Mouse (Mus musculus) neural tube, embryonic 14.5 days (tissue): ENCODE data around the gene Myo1a. TPM values are rescaled to one million over a fixed set of nuclear protein-coding genes. Genes with fewer than 3 reads are reported as not detected.
A peak's percentile ranks its signal among the peaks of the same experiment; 100 is the strongest.
"Not testable (repeated sequence)": the region's sequence is repeated elsewhere in the genome, so short reads cannot be mapped to it uniquely, and the experiment has no call there.

Source experiments
- ATAC-seq: fragments of 200-750 bp; cut with Nextera tagmentation; 2 replicates; pipeline ENCODE4 v1.8.0; 2017; ENCODE audit warnings: low read depth, mild to moderate bottlenecking, moderate TSS enrichment, moderate library complexity
- H3K27ac ChIP-seq: fragments of 300-500 bp; sonication (generic); 2 replicates; pipeline ENCODE4 v1.5.1; 2014; ENCODE audit warnings: low read depth, mild to moderate bottlenecking, control low read depth, low read length, moderate library complexity, mixed read lengths
- H3K27me3 ChIP-seq: fragments of 300-500 bp; sonication (generic); 2 replicates; pipeline ENCODE4 v1.6.1; 2014; ENCODE audit warnings: low read length; ENCODE audit not compliant: control insufficient read depth, insufficient read depth
- H3K36me3 ChIP-seq: fragments of 300-500 bp; sonication (generic); 2 replicates; pipeline ENCODE4 v1.6.1; 2014; ENCODE audit warnings: low read length, mixed read lengths; ENCODE audit not compliant: control insufficient read depth, insufficient read depth
- H3K4me1 ChIP-seq: fragments of 300-500 bp; sonication (generic); 2 replicates; pipeline ENCODE4 v1.6.1; 2014; ENCODE audit warnings: low read length; ENCODE audit not compliant: control insufficient read depth, insufficient read depth
- H3K4me2 ChIP-seq: fragments of 300-500 bp; sonication (generic); 2 replicates; pipeline ENCODE4 v1.6.1; 2014; ENCODE audit warnings: mild to moderate bottlenecking, low read depth, low read length, control low read depth
- H3K4me3 ChIP-seq: fragments of 300-500 bp; sonication (generic); 2 replicates; pipeline ENCODE4 v1.5.1; 2014; ENCODE audit warnings: low read depth, low read length, control low read depth, mixed read lengths
- H3K9ac ChIP-seq: fragments of 300-500 bp; sonication (generic); replicated peaks from 2 replicates; pipeline ENCODE4 v1.6.1; 2014; ENCODE audit warnings: low read depth, mild to moderate bottlenecking, control low read depth, low read length, mixed read lengths
- H3K9me3 ChIP-seq: fragments of 300-500 bp; sonication (generic); 2 replicates; pipeline ENCODE4 v1.6.1; 2016; ENCODE audit warnings: low read length; ENCODE audit not compliant: control insufficient read depth
- WGBS: fragments of 180-500 bp; shearing (Covaris S2); extraction: QIAGEN DNeasy Blood & Tissue Kit; methylation state at CpG from one replicate; pipeline ENCODE4 v1.1.7; 2014; 5-methylcytosine and 5-hydroxymethylcytosine counted together
- polyA plus RNA-seq: library from polyadenylated mRNA; unstranded; fragments of >200 nt; fragmentation: Nextera tagmentation; extraction: Ambion mirVana; gene quantifications from 2 replicates; pipeline ENCODE4 v1.2.1, GENCODE M21; 2014

Gene Myo1a
- polyA plus RNA-seq: 0.28 and 1.1 TPM in 2 replicates

- H3K4me1 ChIP-seq: no peaks in the 10 kb centered on the region
- no peak within 1 kb of the TSS for H3K9ac ChIP-seq
- no peak for ATAC-seq
- no peak within 1 kb of the TSS for H3K4me2 ChIP-seq
- H3K27me3 ChIP-seq: no peaks in the 10 kb centered on the region
- no peak within 1 kb of the TSS for H3K4me3 ChIP-seq
- H3K27ac ChIP-seq: no peak within 1 kb of the TSS
- H3K9me3 ChIP-seq: no peaks in the 10 kb centered on the region
- WGBS: 89% methylated on average over 2 of the region's 2 CpGs
- H3K36me3 ChIP-seq: no peaks in the 10 kb centered on the region
Measured at GRCm38 (mm10) chr10:127704766-127705220, at the start of gene Myo1a. Gene Myo1a (plus strand): TSS chr10:127705170.

- H3K9me3 ChIP-seq, ATAC-seq, H3K4me1 ChIP-seq, H3K9ac ChIP-seq, H3K4me3 ChIP-seq, H3K27ac ChIP-seq, H3K4me2 ChIP-seq, H3K27me3 ChIP-seq, H3K36me3 ChIP-seq: not testable (repeated sequence)
- 51% methylated on average over 6 of the region's 6 CpGs for WGBS
Measured at GRCm38 (mm10) chr10:127657617-127658016, 47.4 kb upstream of the Myo1a start.

- Histone ChIP-seq H3K36me3 (no peaks in the 10 kb centered on the region), H3K4me1 (peaks cover 3% of the 10 kb centered on the region; the same call in 1 of the 2 replicates), H3K9me3 (no peaks in the 10 kb centered on the region), H3K9ac (no peak overlapping the region), H3K27me3 (peaks cover 13% of the 10 kb centered on the region), H3K4me2 (no peak overlapping the region), H3K4me3 (no peak overlapping the region), H3K27ac (no peak overlapping the region)
- no peak for ATAC-seq
- 13% methylated on average over 6 of the region's 6 CpGs for WGBS
Measured at GRCm38 (mm10) chr10:127658076-127658475, 46.9 kb upstream of the Myo1a start.

GRCm38 (mm10) chr10:127659551-127659950 lies 45.4 kb upstream of the Myo1a start:
- H3K4me3 ChIP-seq: no peak overlapping the region
- H3K27me3 ChIP-seq: peaks cover 26% of the 10 kb centered on the region
- 33% methylated on average over 1 of the region's 1 CpGs for WGBS
- H3K27ac ChIP-seq: no peak overlapping the region
- H3K36me3 ChIP-seq: no peaks in the 10 kb centered on the region
- H3K9ac ChIP-seq: no peak overlapping the region
- ATAC-seq: no peak
- H3K4me2 ChIP-seq: no peak overlapping the region
- peaks cover 3% of the 10 kb centered on the region; the same call in 1 of the 2 replicates for H3K4me1 ChIP-seq
- H3K9me3 ChIP-seq: no peaks in the 10 kb centered on the region

- H3K4me1 ChIP-seq: peaks cover 5% of the 10 kb centered on the region; the same call in 1 of the 2 replicates
- ATAC-seq: no peak
- H3K36me3 ChIP-seq: no peaks in the 10 kb centered on the region
- WGBS: 18% methylated on average over 14 of the region's 14 CpGs
- peaks cover 40% of the 10 kb centered on the region for H3K27me3 ChIP-seq
- no peak overlapping the region for H3K4me3 ChIP-seq
- no peak overlapping the region for H3K9ac ChIP-seq
- H3K4me2 ChIP-seq: no peak overlapping the region
- no peaks in the 10 kb centered on the region for H3K9me3 ChIP-seq
- no peak overlapping the region for H3K27ac ChIP-seq
Measured at GRCm38 (mm10) chr10:127661291-127661914, 43.6 kb upstream of the Myo1a start.

- Histone ChIP-seq H3K36me3 (no peaks in the 10 kb centered on the region), H3K27me3 (peaks cover 43% of the 10 kb centered on the region), H3K4me3 (no peak overlapping the region)
Measured at GRCm38 (mm10) chr10:127661915-127662663, 42.9 kb upstream of the Myo1a start.

GRCm38 (mm10) chr10:127662666-127663253 lies 42.2 kb upstream of the Myo1a start:
- Histone ChIP-seq H3K4me1 (peaks cover 12% of the 10 kb centered on the region; the same call in 1 of the 2 replicates), H3K27ac (no peak overlapping the region), H3K36me3 (no peaks in the 10 kb centered on the region), H3K9ac (no peak overlapping the region), H3K9me3 (no peaks in the 10 kb centered on the region), H3K27me3 (peaks cover 45% of the 10 kb centered on the region), H3K4me2 (peak overlapping the region; percentile 4; the same call in 1 of the 2 replicates), H3K4me3 (no peak overlapping the region)
- 11% methylated on average over 19 of the region's 19 CpGs for WGBS
- 0 out of 2 replicates have a peak, but pooled peaks have one; percentile 15 for ATAC-seq

More at GRCm38 (mm10) chr10:127661915-127662663, 42.9 kb upstream of the Myo1a start:
- Histone ChIP-seq H3K4me1 (peaks cover 10% of the 10 kb centered on the region; the same call in 1 of the 2 replicates), H3K9me3 (no peaks in the 10 kb centered on the region), H3K27ac (no peak overlapping the region), H3K9ac (no peak overlapping the region), H3K4me2 (peak overlapping the region; percentile 4; the same call in 1 of the 2 replicates)
- ATAC-seq: no peak
- WGBS: 3% methylated on average over 15 of the region's 16 CpGs

GRCm38 (mm10) chr10:127663590-127663989 lies 41.4 kb upstream of the Myo1a start:
- Histone ChIP-seq H3K9me3 (no peaks in the 10 kb centered on the region), H3K4me1 (peaks cover 14% of the 10 kb centered on the region; the same call in 1 of the 2 replicates), H3K4me2 (no peak overlapping the region), H3K4me3 (no peak overlapping the region), H3K36me3 (no peaks in the 10 kb centered on the region), H3K9ac (no peak overlapping the region), H3K27ac (no peak overlapping the region), H3K27me3 (peaks cover 45% of the 10 kb centered on the region)
- 12% methylated on average over 5 of the region's 5 CpGs for WGBS
- ATAC-seq: no peak
